Mouse (Mus musculus): Measurements from ENCODE around the gene Plekha1. TPM values are rescaled to one million over a fixed set of nuclear protein-coding genes. Genes with fewer than 3 reads are reported as not detected.

Gene Plekha1
- polyA plus RNA-seq, 1 experiment from 2014 or later = 57.1 TPM

GRCm38 (mm10) chr7:130884161-130884560, 18.6 kb downstream of the Plekha1 start:
- no peaks in the 10 kb centered on the region for H3K9me3 ChIP-seq (ENCODE audit: control insufficient read depth, low read length)
- no peaks in the 10 kb centered on the region for H3K36me3 ChIP-seq (ENCODE audit: control insufficient read depth, insufficient read depth)
- no peak overlapping the region for H3K27ac ChIP-seq (ENCODE audit: low read length)
- no peak overlapping the region for H3K4me3 ChIP-seq (replicated peaks; ENCODE audit: low read length)
- H3K4me2 ChIP-seq (ENCODE audit: low read length) = no peak overlapping the region
- H3K9ac ChIP-seq (replicated peaks; ENCODE audit: low read depth, low read length) = no peak overlapping the region
- no peaks in the 10 kb centered on the region for H3K4me1 ChIP-seq (replicated peaks; ENCODE audit: control insufficient read depth, insufficient read depth, low read length)
- 97% methylated on average over 2 of the region's 2 CpGs for WGBS
- ATAC-seq = no peak
- no peaks in the 10 kb centered on the region for H3K27me3 ChIP-seq (replicated peaks; ENCODE audit: control insufficient read depth, insufficient read depth, low read length)

DNA sequence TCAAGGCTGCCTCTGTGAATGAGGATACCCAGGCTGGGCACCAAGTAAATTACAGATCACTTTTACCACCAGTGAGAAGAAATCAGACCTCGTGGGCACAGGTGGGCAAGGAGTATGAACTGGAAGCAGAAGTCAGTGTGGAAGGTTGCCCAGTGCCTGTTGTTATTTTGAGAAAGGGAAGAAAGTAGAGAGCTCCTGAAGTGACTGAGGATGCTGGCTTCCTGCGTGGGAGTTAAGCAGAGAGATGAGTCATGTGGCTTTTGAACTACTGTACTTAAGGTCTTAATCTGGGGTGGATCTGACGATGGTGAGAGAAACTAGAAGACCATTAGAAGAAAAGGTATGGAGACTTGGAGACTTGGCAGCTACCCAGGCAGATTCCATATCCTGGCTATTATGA, 20.7 kb downstream of the Plekha1 start:
- Histone ChIP-seq H3K9me3 (ENCODE audit: control insufficient read depth, low read length) (no peaks in the 10 kb centered on the region), H3K4me3 (replicated peaks; ENCODE audit: low read length) (no peak overlapping the region), H3K9ac (replicated peaks; ENCODE audit: low read depth, low read length) (no peak overlapping the region), H3K27me3 (replicated peaks; ENCODE audit: control insufficient read depth, insufficient read depth, low read length) (no peaks in the 10 kb centered on the region), H3K36me3 (ENCODE audit: control insufficient read depth, insufficient read depth) (no peaks in the 10 kb centered on the region), H3K27ac (ENCODE audit: low read length) (no peak overlapping the region), H3K4me1 (replicated peaks; ENCODE audit: control insufficient read depth, insufficient read depth, low read length) (no peaks in the 10 kb centered on the region), H3K4me2 (ENCODE audit: low read length) (no peak overlapping the region)
- no peak for ATAC-seq
- WGBS = 89% methylated on average over 3 of the region's 3 CpGs

- WGBS = 6% methylated on average over 3 of the region's 3 CpGs
- Histone ChIP-seq H3K4me1 (replicated peaks; ENCODE audit: control insufficient read depth, insufficient read depth, low read length) (no peaks in the 10 kb centered on the region), H3K27ac (ENCODE audit: low read length) (no peak overlapping the region), H3K27me3 (replicated peaks; ENCODE audit: control insufficient read depth, insufficient read depth, low read length) (no peaks in the 10 kb centered on the region), H3K9ac (replicated peaks; ENCODE audit: low read depth, low read length) (no peak overlapping the region), H3K4me2 (ENCODE audit: low read length) (no peak overlapping the region), H3K4me3 (replicated peaks; ENCODE audit: low read length) (no peak overlapping the region), H3K36me3 (ENCODE audit: control insufficient read depth, insufficient read depth) (no peaks in the 10 kb centered on the region), H3K9me3 (ENCODE audit: control insufficient read depth, low read length) (no peaks in the 10 kb centered on the region)
- ATAC-seq = no peak
These were observed 22.4 kb downstream of the Plekha1 start for GRCm38 (mm10) chr7:130887946-130888345.

GRCm38 (mm10) chr7:130890871-130891270, 25.3 kb downstream of the Plekha1 start:
- no peak for ATAC-seq
- H3K9ac ChIP-seq (replicated peaks; ENCODE audit: low read depth, low read length) = no peak overlapping the region

GRCm38 (mm10) chr7:130892973-130893372, 27.4 kb downstream of the Plekha1 start:
- Histone ChIP-seq H3K9ac (replicated peaks; ENCODE audit: low read depth, low read length) (no peak overlapping the region), H3K9me3 (ENCODE audit: control insufficient read depth, low read length) (no peaks in the 10 kb centered on the region), H3K4me2 (ENCODE audit: low read length) (no peak overlapping the region), H3K4me3 (replicated peaks; ENCODE audit: low read length) (no peak overlapping the region), H3K27me3 (replicated peaks; ENCODE audit: control insufficient read depth, insufficient read depth, low read length) (no peaks in the 10 kb centered on the region), H3K27ac (ENCODE audit: low read length) (no peak overlapping the region), H3K4me1 (replicated peaks; ENCODE audit: control insufficient read depth, insufficient read depth, low read length) (no peaks in the 10 kb centered on the region), H3K36me3 (ENCODE audit: control insufficient read depth, insufficient read depth) (no peaks in the 10 kb centered on the region)
- WGBS = 84% methylated on average over 6 of the region's 6 CpGs
- ATAC-seq = no peak

More at GRCm38 (mm10) chr7:130890871-130891270, 25.3 kb downstream of the Plekha1 start:
- Histone ChIP-seq H3K4me2 (ENCODE audit: low read length) (no peak overlapping the region), H3K36me3 (ENCODE audit: control insufficient read depth, insufficient read depth) (no peaks in the 10 kb centered on the region), H3K4me1 (replicated peaks; ENCODE audit: control insufficient read depth, insufficient read depth, low read length) (no peaks in the 10 kb centered on the region), H3K27ac (ENCODE audit: low read length) (no peak overlapping the region), H3K27me3 (replicated peaks; ENCODE audit: control insufficient read depth, insufficient read depth, low read length) (no peaks in the 10 kb centered on the region), H3K4me3 (replicated peaks; ENCODE audit: low read length) (no peak overlapping the region), H3K9me3 (ENCODE audit: control insufficient read depth, low read length) (no peaks in the 10 kb centered on the region)
- WGBS = 22% methylated on average over 2 of the region's 2 CpGs

- Histone ChIP-seq H3K9me3 (ENCODE audit: control insufficient read depth, low read length) (no peaks in the 10 kb centered on the region), H3K4me3 (replicated peaks; ENCODE audit: low read length) (no peak overlapping the region), H3K9ac (replicated peaks; ENCODE audit: low read depth, low read length) (no peak overlapping the region), H3K36me3 (ENCODE audit: control insufficient read depth, insufficient read depth) (no peaks in the 10 kb centered on the region; the same call in 1 of the 2 replicates), H3K27me3 (replicated peaks; ENCODE audit: control insufficient read depth, insufficient read depth, low read length) (no peaks in the 10 kb centered on the region), H3K27ac (ENCODE audit: low read length) (no peak overlapping the region), H3K4me1 (replicated peaks; ENCODE audit: control insufficient read depth, insufficient read depth, low read length) (no peaks in the 10 kb centered on the region), H3K4me2 (ENCODE audit: low read length) (no peak overlapping the region)
- WGBS = 49% methylated on average over 9 of the region's 9 CpGs
- no peak for ATAC-seq
These were observed 29.5 kb downstream of the Plekha1 start for GRCm38 (mm10) chr7:130894931-130895617.

DNA sequence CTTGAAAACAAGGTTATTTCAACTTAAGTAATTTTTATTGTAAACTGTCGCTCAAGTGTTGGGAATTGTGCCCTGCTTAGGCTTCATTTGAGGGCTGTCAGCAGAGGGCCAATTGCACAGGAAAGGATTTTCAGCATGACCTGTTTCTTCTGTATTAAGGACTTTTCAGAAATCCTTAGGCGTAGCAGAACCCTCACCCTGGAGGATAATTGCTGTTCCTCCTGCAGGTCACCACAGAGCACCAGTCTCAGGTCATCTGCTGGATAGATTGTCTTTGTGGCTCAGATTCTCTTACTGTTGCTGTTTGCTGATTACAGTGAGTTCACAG, 30.0 kb downstream of the Plekha1 start:
- no peak overlapping the region for H3K9ac ChIP-seq (replicated peaks; ENCODE audit: low read depth, low read length)
- H3K4me2 ChIP-seq (ENCODE audit: low read length) = no peak overlapping the region
- no peaks in the 10 kb centered on the region for H3K27me3 ChIP-seq (replicated peaks; ENCODE audit: control insufficient read depth, insufficient read depth, low read length)
- no peak overlapping the region for H3K27ac ChIP-seq (ENCODE audit: low read length)
- WGBS = 15% methylated on average over 2 of the region's 2 CpGs
- H3K36me3 ChIP-seq (ENCODE audit: control insufficient read depth, insufficient read depth) = no peaks in the 10 kb centered on the region; the same call in 1 of the 2 replicates
- H3K4me3 ChIP-seq (replicated peaks; ENCODE audit: low read length) = no peak overlapping the region
- no peak for ATAC-seq
- no peaks in the 10 kb centered on the region for H3K9me3 ChIP-seq (ENCODE audit: control insufficient read depth, low read length)
- H3K4me1 ChIP-seq (replicated peaks; ENCODE audit: control insufficient read depth, insufficient read depth, low read length) = no peaks in the 10 kb centered on the region

DNA sequence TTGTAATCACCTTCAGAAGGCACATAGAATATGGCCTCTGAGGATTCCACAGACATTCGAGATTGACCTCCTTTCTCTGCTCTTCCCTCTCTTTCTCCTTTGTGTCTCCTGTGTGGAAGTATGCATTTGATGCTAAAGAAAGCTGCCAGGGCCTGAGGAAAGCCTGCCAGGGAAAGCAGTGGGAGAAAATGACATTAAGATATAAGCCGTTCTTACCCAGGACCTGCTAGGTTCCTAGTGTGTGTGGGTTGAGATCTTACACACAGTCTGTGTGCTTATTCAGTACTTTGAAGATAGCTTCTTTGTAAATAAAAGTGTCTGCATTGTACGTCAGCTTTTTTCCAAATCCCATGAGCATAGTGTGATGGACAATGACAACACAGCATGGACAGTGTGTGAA, 30.5 kb downstream of the Plekha1 start:
- WGBS = 62% methylated on average over 3 of the region's 3 CpGs
- ATAC-seq = no peak
- H3K36me3 ChIP-seq (ENCODE audit: control insufficient read depth, insufficient read depth) = no peaks in the 10 kb centered on the region; the same call in 1 of the 2 replicates
- H3K4me1 ChIP-seq (replicated peaks; ENCODE audit: control insufficient read depth, insufficient read depth, low read length) = no peaks in the 10 kb centered on the region
- no peak overlapping the region for H3K4me2 ChIP-seq (ENCODE audit: low read length)
- H3K9me3 ChIP-seq (ENCODE audit: control insufficient read depth, low read length) = no peaks in the 10 kb centered on the region
- H3K27me3 ChIP-seq (replicated peaks; ENCODE audit: control insufficient read depth, insufficient read depth, low read length) = no peaks in the 10 kb centered on the region
- no peak overlapping the region for H3K27ac ChIP-seq (ENCODE audit: low read length)
- no peak overlapping the region for H3K4me3 ChIP-seq (replicated peaks; ENCODE audit: low read length)
- H3K9ac ChIP-seq (replicated peaks; ENCODE audit: low read depth, low read length) = no peak overlapping the region

DNA sequence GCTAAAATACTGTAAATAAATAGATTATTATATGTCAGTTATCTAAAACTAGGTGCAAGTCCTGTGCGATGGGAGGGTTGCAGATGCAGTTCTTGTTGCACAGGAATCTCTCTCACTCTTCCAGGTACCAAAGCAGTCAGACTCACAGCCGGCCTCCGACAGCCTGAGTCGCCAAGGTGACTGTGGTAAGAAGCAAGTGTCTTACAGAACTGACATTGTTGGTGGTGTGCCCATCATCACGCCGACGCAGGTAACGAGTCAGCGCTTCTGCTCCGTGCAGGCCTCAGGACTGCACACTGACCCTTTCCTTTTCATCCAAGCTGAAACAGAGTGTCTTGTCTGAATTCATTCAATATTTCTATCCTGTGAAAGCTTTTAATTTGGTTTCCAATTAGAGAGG, 31.6 kb downstream of the Plekha1 start:
- Histone ChIP-seq H3K4me2 (ENCODE audit: low read length) (no peak overlapping the region), H3K27me3 (replicated peaks; ENCODE audit: control insufficient read depth, insufficient read depth, low read length) (no peaks in the 10 kb centered on the region), H3K9ac (replicated peaks; ENCODE audit: low read depth, low read length) (no peak overlapping the region), H3K27ac (ENCODE audit: low read length) (no peak overlapping the region), H3K9me3 (ENCODE audit: control insufficient read depth, low read length) (no peaks in the 10 kb centered on the region), H3K36me3 (ENCODE audit: control insufficient read depth, insufficient read depth) (no peaks in the 10 kb centered on the region; the same call in 1 of the 2 replicates), H3K4me3 (replicated peaks; ENCODE audit: low read length) (no peak overlapping the region), H3K4me1 (replicated peaks; ENCODE audit: control insufficient read depth, insufficient read depth, low read length) (no peaks in the 10 kb centered on the region)
- ATAC-seq = no peak
- WGBS = 83% methylated on average over 10 of the region's 10 CpGs

GRCm38 (mm10) chr7:130898373-130898772, 32.8 kb downstream of the Plekha1 start:
- Histone ChIP-seq H3K27me3 (replicated peaks; ENCODE audit: control insufficient read depth, insufficient read depth, low read length) (no peaks in the 10 kb centered on the region), H3K4me3 (replicated peaks; ENCODE audit: low read length) (no peak overlapping the region), H3K27ac (ENCODE audit: low read length) (no peak overlapping the region), H3K4me1 (replicated peaks; ENCODE audit: control insufficient read depth, insufficient read depth, low read length) (no peaks in the 10 kb centered on the region), H3K4me2 (ENCODE audit: low read length) (no peak overlapping the region), H3K36me3 (ENCODE audit: control insufficient read depth, insufficient read depth) (no peaks in the 10 kb centered on the region; the same call in 1 of the 2 replicates), H3K9me3 (ENCODE audit: control insufficient read depth, low read length) (no peaks in the 10 kb centered on the region), H3K9ac (replicated peaks; ENCODE audit: low read depth, low read length) (no peak overlapping the region)
- WGBS = 79% methylated on average over 4 of the region's 4 CpGs
- ATAC-seq = no peak
